Mouse (Mus musculus): Measurements from ENCODE around the gene Vars. TPM values are rescaled to one million over a fixed set of nuclear protein-coding genes. Genes with fewer than 3 reads are reported as not detected.
"Not testable (repeated sequence)": the region's sequence is repeated elsewhere in the genome, so short reads cannot be mapped to it uniquely, and the experiment has no call there.

The Vars gene
- total RNA-seq, 1 experiment from 2014 or later: 64.8 TPM

- no peak for DNase-seq
These were observed 23.5 kb downstream of the Vars start for GRCm38 (mm10) chr17:35024261-35024660.

DNA sequence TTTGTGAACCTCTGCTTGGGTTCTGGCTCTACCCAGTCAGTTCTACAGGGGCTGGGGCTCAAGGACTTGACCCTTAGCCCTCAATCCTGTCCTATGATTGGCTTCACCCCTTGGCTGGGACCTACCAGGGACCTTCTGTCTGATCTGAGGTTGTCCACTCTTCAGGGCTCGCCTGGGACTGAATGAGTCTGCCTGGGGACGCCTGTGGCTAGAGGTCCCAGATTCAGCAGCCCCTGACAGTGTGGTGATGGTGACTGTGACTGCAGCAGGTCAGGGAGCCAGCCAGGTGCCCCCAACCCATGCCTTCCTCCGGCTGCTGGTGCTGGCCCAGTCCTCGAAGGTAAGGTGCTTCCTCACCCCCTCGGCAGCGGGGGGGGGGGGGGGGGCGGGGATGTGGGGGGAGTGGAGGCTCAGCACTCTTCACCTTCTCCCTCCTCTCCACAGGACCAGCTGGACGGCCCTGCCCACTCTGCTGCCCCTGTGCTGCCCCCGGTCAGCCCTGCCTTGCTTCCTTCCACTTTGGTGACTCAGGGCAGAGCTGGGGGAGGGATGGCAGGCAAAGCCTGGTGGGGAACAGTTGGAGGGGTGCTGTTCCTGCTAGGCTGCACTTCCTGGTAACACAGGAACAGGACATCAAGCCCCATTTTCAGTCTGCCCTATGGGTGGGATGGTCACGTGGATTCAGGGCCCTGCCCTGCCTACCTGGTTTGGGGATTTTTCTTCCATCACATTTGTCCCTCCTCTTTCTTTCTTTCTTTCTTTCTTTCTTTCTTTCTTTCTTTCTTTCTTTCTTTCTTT, 24.1 kb downstream of the Vars start:
- no peak for DNase-seq

- no peak for DNase-seq
These were observed 25.4 kb downstream of the Vars start for GRCm38 (mm10) chr17:35026206-35026605.

GRCm38 (mm10) chr17:35027277-35028068, 26.7 kb downstream of the Vars start, which contains the start of gene Sapcd1:
Gene Sapcd1 (minus strand): TSS chr17:35028016.
- DNase-seq: no peak

DNA sequence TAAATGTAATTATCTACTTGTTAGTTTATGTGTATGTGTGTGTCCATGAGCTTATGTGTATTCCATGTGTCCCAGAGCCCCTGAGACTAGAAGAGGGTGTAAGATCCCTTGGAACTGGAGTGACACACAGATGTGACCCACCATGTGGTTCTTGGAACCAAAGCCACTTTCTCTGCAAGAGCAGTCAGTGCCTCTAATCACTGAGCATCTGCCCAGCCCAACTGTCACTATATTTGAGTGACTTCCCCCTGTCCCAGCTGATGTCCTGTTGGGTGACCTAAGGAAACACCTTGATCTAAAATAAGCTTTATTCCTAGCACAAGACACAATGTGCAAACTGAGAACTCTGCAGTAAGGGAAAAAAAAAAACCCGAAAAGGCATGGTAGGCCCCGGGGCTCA, 27.5 kb downstream of the Vars start:
- DNase-seq: no peak

- no peak for DNase-seq
These were observed 29.1 kb downstream of the Vars start for GRCm38 (mm10) chr17:35029691-35030532.

GRCm38 (mm10) chr17:35031272-35031671, 30.5 kb downstream of the Vars start:
- DNase-seq: no peak

DNA sequence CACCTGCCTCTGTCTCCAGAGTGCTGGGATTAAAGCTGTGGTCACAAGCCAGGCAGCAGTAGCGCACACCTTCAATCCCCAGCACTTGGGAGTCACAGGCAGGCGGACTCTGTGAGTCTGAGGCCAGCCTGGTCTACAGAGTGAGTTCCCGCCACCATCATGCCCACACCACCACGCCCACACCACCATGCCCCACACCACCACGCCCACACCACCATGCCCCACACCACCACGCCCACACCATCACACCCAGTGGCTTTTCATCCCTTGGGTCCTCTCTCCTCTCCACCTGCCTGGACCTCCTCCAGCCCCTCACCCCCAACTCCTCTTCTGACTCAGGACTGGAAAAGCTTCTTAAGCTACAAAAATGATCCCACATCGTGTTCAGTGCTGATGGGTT, 31.1 kb downstream of the Vars start:
- no peak for DNase-seq

DNA sequence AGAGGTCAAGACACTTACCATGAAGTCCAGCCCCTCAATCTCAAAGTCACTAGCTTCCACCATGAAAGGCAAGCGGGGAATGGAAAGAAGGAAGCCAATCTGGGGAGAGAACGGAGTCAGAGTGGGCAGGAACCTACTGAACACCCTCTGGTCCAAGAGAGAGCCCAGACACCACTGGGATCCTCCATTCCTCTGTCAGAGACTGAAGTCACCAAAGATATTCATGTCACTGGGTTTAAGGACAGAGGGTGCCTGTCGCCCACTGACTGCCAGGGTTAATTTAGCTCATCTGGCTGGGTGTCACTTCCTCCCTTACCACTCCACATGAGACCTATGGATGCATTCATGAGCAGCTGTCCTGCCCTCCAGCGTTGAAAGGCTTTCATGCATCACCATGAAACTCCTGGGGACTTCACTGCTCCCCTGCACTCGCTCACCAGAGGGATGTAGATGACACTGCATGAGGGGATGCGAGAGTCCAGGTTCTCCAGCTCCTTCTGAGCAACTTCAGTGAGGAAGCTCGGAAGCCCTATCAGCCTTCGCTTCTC, 31.6 kb downstream of the Vars start:
- no peak for DNase-seq

- not testable (repeated sequence) for DNase-seq
These were observed 32.9 kb downstream of the Vars start for GRCm38 (mm10) chr17:35033703-35034102.

- no peak for DNase-seq
These were observed 34.1 kb downstream of the Vars start for GRCm38 (mm10) chr17:35034896-35035295.

GRCm38 (mm10) chr17:35039121-35039873, 38.5 kb downstream of the Vars start:
- DNase-seq: no peak

GRCm38 (mm10) chr17:35043794-35044193, 43.0 kb downstream of the Vars start:
- DNase-seq: no peak

- no peak for DNase-seq
These were observed 44.4 kb downstream of the Vars start for GRCm38 (mm10) chr17:35044904-35045806.

DNA sequence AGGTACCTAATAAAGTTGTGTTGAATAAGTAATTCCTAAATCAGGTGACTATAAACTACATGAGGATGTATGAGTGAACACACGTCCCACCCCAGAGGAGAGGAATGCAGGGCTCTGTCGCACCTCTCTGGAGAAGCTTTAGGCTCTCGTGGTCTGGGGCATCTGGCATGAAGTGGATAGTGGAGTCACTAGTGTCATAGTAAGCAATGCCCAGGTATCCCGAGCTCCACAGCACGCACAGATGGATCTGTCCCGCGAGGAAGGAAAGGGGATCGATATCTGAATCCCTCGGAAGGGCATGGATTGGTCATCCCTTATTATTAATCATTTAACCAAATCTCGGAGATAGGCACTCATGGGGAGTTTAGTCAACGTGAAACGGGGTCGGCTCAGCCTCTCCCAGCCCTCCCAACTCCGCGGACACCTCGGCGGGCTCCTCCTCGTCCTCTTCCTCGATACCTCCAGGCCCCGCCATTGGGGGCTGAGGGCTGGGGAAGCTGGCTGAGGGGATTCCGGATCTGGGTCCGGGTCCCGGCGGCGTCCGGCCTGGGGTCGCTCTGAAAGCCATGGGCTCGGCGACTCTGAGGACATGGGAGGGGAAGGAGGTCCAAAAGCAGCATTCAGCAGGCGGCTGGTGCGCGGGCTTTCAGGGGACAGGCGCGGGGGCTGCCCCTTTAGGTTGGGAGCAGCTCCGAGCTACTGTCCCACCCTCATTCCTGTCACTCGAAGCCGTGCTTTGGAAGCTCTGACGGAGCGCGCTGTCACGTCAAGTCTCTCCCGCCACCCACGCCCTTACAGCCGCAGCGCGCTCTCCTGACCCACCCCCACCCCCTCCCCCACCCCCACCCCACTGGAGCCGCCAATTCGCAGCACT, 45.3 kb downstream of the Vars start:
- DNase-seq: no peak

DNA sequence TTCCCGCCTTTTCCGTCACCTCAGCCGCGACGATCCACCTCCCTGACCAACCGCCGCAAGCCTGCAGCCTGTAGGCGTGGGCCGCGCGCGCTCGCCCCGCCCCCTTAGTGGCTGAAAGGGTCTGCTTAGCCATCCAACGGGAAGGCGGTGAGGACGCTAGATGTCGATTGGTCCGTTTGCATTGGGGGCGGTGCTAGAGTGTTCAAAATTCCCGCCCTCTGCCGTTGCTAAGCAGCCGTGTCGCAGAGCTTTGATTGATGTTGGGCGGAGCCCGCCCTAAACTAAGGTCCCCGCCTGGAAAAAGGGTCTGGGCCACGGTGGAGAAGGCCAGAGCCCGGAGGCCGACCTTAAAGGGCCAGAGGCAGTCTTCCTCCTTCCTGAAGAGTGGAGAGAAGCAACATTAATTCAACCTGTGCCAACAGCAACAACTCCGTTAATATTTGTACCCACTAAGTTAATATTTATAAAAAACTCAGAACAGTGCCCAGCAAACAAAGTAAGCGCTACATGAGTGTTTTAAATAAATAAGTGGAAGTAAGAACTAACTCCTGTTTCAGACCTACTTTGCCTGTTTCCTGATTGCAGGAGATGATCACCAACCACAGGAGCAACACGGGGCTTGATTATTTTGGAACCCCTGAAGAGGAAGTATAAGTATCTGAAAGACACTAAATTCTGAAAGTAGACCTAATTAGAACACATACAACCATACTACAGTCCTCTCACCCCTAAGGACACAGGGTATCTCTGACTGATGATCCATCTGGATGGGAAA, 46.1 kb downstream of the Vars start, which contains the start of gene Msh5:
Msh5 (minus strand) TSS at position 65 of the 775 bp plus-strand sequence.
- DNase-seq: peak; percentile 95

- DNase-seq: no peak
These were observed 46.9 kb downstream of the Vars start for GRCm38 (mm10) chr17:35047688-35048087.

Data from adrenal gland, postnatal 25 days (tissue).